ENCODE assay signal across 27 mouse cellular contexts in genomic region chr15:9788245-9789030, GRCm38 (mm10). TPM values are rescaled to one million over a fixed set of nuclear protein-coding genes. Genes with fewer than 3 reads are reported as not detected.
DNase-seq lines count a peak whose midpoint lies in the region; ATAC-seq and TF ChIP-seq lines count a peak whose summit lies in the region.
"Had no signal": no experiment of that assay in that cellular context is flagged by ENCODE, and none has a peak within 500 bp of the region (broad histone marks: within the 10 kb centered on the region; RNA-seq: fewer than 3 reads in every experiment).

No protein-coding gene starts in this region.

- TF ChIP-seq POLR2A in kidney, adult 2 months (IDR thresholded peaks at IDR 0.05; ENCODE audit: low read depth, low read length) = no peak

- no peaks in the 10 kb centered on the region for H3K36me3 ChIP-seq in kidney, adult 2 months (ENCODE audit: control insufficient read depth, insufficient read depth, low read length)
- no peaks in the 10 kb centered on the region for H3K36me3 ChIP-seq in kidney, embryonic 15.5 days
- no peaks in the 10 kb centered on the region for H3K36me3 ChIP-seq in neural tube, embryonic 12.5 days
- H3K36me3 ChIP-seq in neural tube, embryonic 15.5 days = no peaks in the 10 kb centered on the region
- H3K36me3 ChIP-seq: embryonic facial prominence, embryonic 10.5 days; embryonic facial prominence, embryonic 13.5 days; forebrain, embryonic 12.5 days had no signal

- H3K9me3 ChIP-seq in kidney, embryonic 15.5 days (replicated peaks) = no peaks in the 10 kb centered on the region
- no peaks in the 10 kb centered on the region for H3K9me3 ChIP-seq in neural tube, embryonic 12.5 days
- no peaks in the 10 kb centered on the region for H3K9me3 ChIP-seq in neural tube, embryonic 15.5 days (replicated peaks)
- H3K9me3 ChIP-seq: embryonic facial prominence, embryonic 10.5 days; embryonic facial prominence, embryonic 13.5 days; forebrain, embryonic 12.5 days had no signal

- no peak for TF ChIP-seq CTCF in kidney, adult 2 months (conservative IDR thresholded peaks at IDR 0.05; ENCODE audit: insufficient read depth, insufficient read length, low read depth, low read length)

- ATAC-seq in kidney, embryonic 15.5 days (replicated peaks; ENCODE audit: low FRiP score) = peak; percentile 73
- ATAC-seq in neural tube, embryonic 12.5 days (ENCODE audit: low FRiP score, low read depth) = 0 out of 2 replicates have a peak, but pooled peaks have one; percentile 48
- no peak for ATAC-seq in neural tube, embryonic 15.5 days (ENCODE audit: low FRiP score)
- ATAC-seq: CD4-positive, CD25-positive, alpha-beta regulatory T cell, adult 4 months; forebrain, postnatal 0 days; hindbrain, postnatal 0 days had no signal

- WGBS in kidney, adult 2 months = 26% methylated on average over 3 of the region's 3 CpGs
- WGBS in kidney, embryonic 15.5 days = 28% methylated on average over 3 of the region's 3 CpGs
- 56% methylated on average over 3 of the region's 3 CpGs for WGBS in neural tube, embryonic 12.5 days
- 51% methylated on average over 3 of the region's 3 CpGs for WGBS in neural tube, embryonic 15.5 days

- H3K4me1 ChIP-seq in kidney, adult 2 months (ENCODE audit: control insufficient read depth, insufficient read depth, low read length) = no peaks in the 10 kb centered on the region
- no peaks in the 10 kb centered on the region for H3K4me1 ChIP-seq in kidney, embryonic 15.5 days
- H3K4me1 ChIP-seq in neural tube, embryonic 12.5 days = no peaks in the 10 kb centered on the region
- no peaks in the 10 kb centered on the region for H3K4me1 ChIP-seq in neural tube, embryonic 15.5 days
- H3K4me1 ChIP-seq: embryonic facial prominence, embryonic 10.5 days; embryonic facial prominence, embryonic 13.5 days; forebrain, embryonic 12.5 days had no signal

- DNase-seq in kidney, adult 2 months = peak; percentile 24
- DNase-seq in kidney, postnatal 10 days = no peak
- no peak for DNase-seq in kidney, postnatal 25 days
- no peak for DNase-seq in thymus, adult 18-20 months
- DNase-seq: adrenal gland, adult 8-10 months; adrenal gland, postnatal 25 days; cerebellum, adult 11-12 months; cerebellum, adult 8-10 months; cerebellum, postnatal 10 days; cerebellum, postnatal 36 days; embryo, embryonic 11 days; forebrain, postnatal 0 days; gastrocnemius, adult 2 months; gastrocnemius, postnatal 14 days; heart, adult 11 months had no signal

- no peak overlapping the region for H3K9ac ChIP-seq in kidney, embryonic 15.5 days
- H3K9ac ChIP-seq in neural tube, embryonic 12.5 days = no peak overlapping the region
- H3K9ac ChIP-seq in neural tube, embryonic 15.5 days (replicated peaks) = no peak overlapping the region
- H3K9ac ChIP-seq: embryonic facial prominence, embryonic 13.5 days; forebrain, embryonic 12.5 days; forebrain, postnatal 0 days; hindbrain, embryonic 14.5 days had no signal

- no peaks in the 10 kb centered on the region for H3K27me3 ChIP-seq in kidney, adult 2 months (replicated peaks; ENCODE audit: control insufficient read depth, insufficient read depth, low read length)
- no peaks in the 10 kb centered on the region for H3K27me3 ChIP-seq in kidney, embryonic 15.5 days
- no peaks in the 10 kb centered on the region for H3K27me3 ChIP-seq in neural tube, embryonic 12.5 days (replicated peaks)
- H3K27me3 ChIP-seq in neural tube, embryonic 15.5 days (replicated peaks) = no peaks in the 10 kb centered on the region
- H3K27me3 ChIP-seq: embryonic facial prominence, embryonic 13.5 days; forebrain, embryonic 12.5 days had no signal

- no peak overlapping the region for H3K4me2 ChIP-seq in kidney, embryonic 15.5 days
- H3K4me2 ChIP-seq in neural tube, embryonic 12.5 days (replicated peaks) = no peak overlapping the region
- no peak overlapping the region for H3K4me2 ChIP-seq in neural tube, embryonic 15.5 days
- H3K4me2 ChIP-seq: embryonic facial prominence, embryonic 13.5 days; forebrain, embryonic 12.5 days; heart, embryonic 11.5 days; hindbrain, embryonic 14.5 days had no signal

- no peak overlapping the region for H3K27ac ChIP-seq in kidney, adult 2 months (ENCODE audit: insufficient read depth, low read depth, low read length)
- H3K27ac ChIP-seq in kidney, embryonic 15.5 days = no peak overlapping the region
- H3K27ac ChIP-seq in neural tube, embryonic 12.5 days = no peak overlapping the region
- no peak overlapping the region for H3K27ac ChIP-seq in neural tube, embryonic 15.5 days (replicated peaks)
- H3K27ac ChIP-seq: embryonic facial prominence, embryonic 10.5 days; embryonic facial prominence, embryonic 13.5 days; forebrain, embryonic 12.5 days; gastrocnemius, adult 2 months; hindbrain, embryonic 14.5 days; hindbrain, postnatal 0 days had no signal

- H3K4me3 ChIP-seq in kidney, adult 2 months (ENCODE audit: insufficient read depth, low read depth, low read length) = no peak overlapping the region
- no peak overlapping the region for H3K4me3 ChIP-seq in kidney, embryonic 15.5 days (replicated peaks)
- no peak overlapping the region for H3K4me3 ChIP-seq in neural tube, embryonic 12.5 days
- H3K4me3 ChIP-seq in neural tube, embryonic 15.5 days (replicated peaks) = no peak overlapping the region
- H3K4me3 ChIP-seq: embryonic facial prominence, embryonic 10.5 days; embryonic facial prominence, embryonic 13.5 days; erythroblast, embryonic 14.5 days; forebrain, embryonic 12.5 days; gastrocnemius, adult 2 months had no signal

RNA-seq across cellular contexts. Expression of gene Spef2, which starts 39.8 kb away (rescaled TPM):
- polyA plus RNA-seq in kidney, adult 2 months (2012; rRNA removed) = 0.04 and 0.08 TPM in 2 replicates
- polyA plus RNA-seq in kidney, embryonic 15.5 days (2015; fragmentation: Nextera tagmentation; extraction: Ambion mirVana) = 0.27 and 0.36 TPM in 2 replicates
- 0.30 and 0.50 TPM in 2 replicates for polyA plus RNA-seq in neural tube, embryonic 12.5 days (2016; fragmentation: Nextera tagmentation; extraction: Ambion mirVana)
- polyA plus RNA-seq in neural tube, embryonic 15.5 days (2015; fragmentation: Nextera tagmentation; extraction: Ambion mirVana) = 1.0 and 1.3 TPM in 2 replicates
- polyA plus RNA-seq: C2C12; erythroblast, embryonic 14.5 days had no signal
